Mouse (Mus musculus) MN1 (cell line): ENCODE results near the gene Tec.

Source experiments
- DNase-seq: peaks from one replicate; pipeline ENCODE4 v3.0.0-alpha.2; 2016; ENCODE audit warnings: low spot score

Gene Tec

GRCm38 (mm10) chr5:72735763-72736162 lies 132.5 kb downstream of the Tec start:
- DNase-seq: no peak

GRCm38 (mm10) chr5:72732885-72733284 lies 135.4 kb downstream of the Tec start:
- no peak for DNase-seq

GRCm38 (mm10) chr5:72725404-72725803 lies 142.9 kb downstream of the Tec start:
- no peak for DNase-seq

- no peak for DNase-seq
These were observed 144.9 kb downstream of the Tec start for GRCm38 (mm10) chr5:72723429-72723828.

- no peak for DNase-seq
These were observed 147.7 kb downstream of the Tec start for GRCm38 (mm10) chr5:72720587-72720986.

- DNase-seq: peak; percentile 49
These were observed 157.6 kb downstream of the Tec start for GRCm38 (mm10) chr5:72710572-72711278.

- no peak for DNase-seq
These were observed 158.3 kb downstream of the Tec start for GRCm38 (mm10) chr5:72709976-72710375.

GRCm38 (mm10) chr5:72709451-72709850 lies 158.8 kb downstream of the Tec start:
- no peak for DNase-seq

- no peak for DNase-seq
These were observed 161.6 kb downstream of the Tec start for GRCm38 (mm10) chr5:72706722-72707121.

- no peak for DNase-seq
These were observed 162.2 kb downstream of the Tec start for GRCm38 (mm10) chr5:72706095-72706494.
